Mouse (Mus musculus) yolk sac, embryonic 10.5 days (tissue): ENCODE measurements around the gene Zmiz2.
"Not testable (repeated sequence)": the region's sequence is repeated elsewhere in the genome, so short reads cannot be mapped to it uniquely, and the experiment has no call there.

Experiments
- DNase-seq: peaks from one replicate; pipeline ENCODE4 v3.0.0-alpha.2; 2017; ENCODE audit warnings: low spot score

The Zmiz2 gene

GRCm38 (mm10) chr11:6420283-6420703 lies 31.4 kb downstream of the Zmiz2 start:
- DNase-seq, result peak; percentile 39

- DNase-seq, result no peak
Observed at GRCm38 (mm10) chr11:6420722-6421350, 32.0 kb downstream of the Zmiz2 start.

DNA sequence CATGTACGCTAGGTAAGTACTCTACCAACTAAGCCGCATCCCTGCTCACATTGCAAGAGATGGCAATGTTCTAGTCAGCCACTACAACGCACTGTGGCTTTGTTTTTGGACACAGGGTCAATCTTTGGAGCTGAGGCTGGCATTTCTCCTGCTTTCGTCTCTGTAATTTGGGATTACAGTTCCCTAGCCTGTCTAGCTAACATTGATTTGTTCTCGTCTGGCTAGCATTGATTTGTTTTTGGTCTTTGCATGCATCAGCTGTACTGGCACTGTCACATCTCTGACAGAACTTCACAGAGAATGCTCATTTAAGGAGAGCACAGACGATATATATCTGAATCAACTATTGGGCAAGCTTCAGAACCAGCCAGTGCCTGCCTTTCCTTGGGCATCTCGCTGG lies 41.3 kb downstream of the Zmiz2 start:
- DNase-seq, result no peak

DNA sequence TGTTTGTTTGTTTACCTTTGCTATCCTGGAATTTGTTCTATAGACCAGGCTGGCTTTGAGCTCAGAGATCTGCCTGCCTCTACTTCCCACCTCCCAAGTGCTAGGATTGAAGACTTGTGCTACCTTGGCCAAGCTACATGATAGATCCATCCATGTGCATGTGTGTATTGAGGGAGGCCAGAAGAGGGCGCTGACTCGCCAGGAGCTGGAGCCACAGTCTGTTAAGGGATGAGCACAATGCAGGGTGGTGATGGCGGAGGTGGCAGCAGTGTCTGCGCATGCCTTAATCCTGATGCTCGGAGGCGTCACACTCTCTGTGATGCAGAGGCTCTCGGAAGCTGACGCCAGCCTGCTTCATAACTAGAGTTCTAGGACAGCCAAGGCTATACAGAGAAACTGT lies 47.6 kb downstream of the Zmiz2 start:
- no peak for DNase-seq

DNA sequence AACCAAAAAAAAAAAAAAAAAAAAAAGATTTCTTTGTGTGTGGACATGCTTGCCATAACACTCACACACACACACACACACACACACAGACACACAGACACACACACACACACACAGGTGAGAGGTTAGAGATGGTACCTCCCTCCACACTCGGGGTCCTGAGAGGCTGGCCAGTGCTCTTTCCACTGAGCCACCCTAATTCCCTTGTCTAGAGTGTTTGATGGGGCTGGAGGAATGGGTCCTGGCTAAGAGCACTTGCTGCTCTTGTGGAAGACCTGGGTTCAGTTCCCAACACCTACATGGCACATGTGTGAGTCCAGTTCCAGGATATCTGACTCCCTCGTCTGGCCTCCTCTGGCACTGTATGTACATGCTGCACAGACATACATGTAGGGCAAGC lies 48.8 kb downstream of the Zmiz2 start:
- no peak for DNase-seq

DNA sequence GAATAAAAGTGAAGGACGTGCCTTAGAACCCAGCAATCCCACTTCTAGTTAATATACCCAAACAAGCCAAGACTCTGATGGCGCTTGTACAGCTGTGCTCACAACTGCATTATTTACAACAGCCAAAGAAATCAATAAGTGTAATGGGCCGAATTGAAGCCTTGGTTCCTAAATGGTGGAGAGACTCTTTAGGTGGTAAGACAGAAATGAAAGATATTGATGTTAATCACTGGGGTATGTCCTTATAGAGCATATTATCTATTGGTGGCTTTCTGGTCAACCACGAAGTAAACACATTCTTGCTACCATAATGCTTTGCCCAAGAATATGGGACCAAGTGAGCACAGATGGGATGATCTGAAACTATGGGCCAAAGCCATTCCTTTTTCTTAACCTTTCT lies 51.3 kb downstream of the Zmiz2 start:
- no peak for DNase-seq

- DNase-seq, result no peak
Observed at GRCm38 (mm10) chr11:6442566-6442965, 53.7 kb downstream of the Zmiz2 start.

DNA sequence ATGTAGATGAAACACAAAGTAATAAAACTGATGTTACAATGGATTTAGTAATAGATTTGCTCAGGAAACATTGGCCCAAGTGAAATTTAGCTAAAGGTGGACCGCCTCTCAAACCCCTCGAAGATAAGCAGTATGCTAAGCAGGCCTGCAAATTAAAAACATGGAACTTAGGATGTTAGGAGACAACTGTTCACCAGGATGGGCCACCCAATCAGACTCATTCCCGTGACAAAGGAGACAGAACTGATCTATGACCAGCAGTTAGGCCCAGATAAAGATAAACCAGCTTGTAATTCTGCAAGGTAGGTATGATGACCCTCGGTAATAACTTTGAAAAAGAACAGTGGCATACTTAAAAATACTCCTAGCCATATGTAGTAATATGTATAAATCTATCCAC lies 54.2 kb downstream of the Zmiz2 start:
- no peak for DNase-seq

- no peak for DNase-seq
Observed at GRCm38 (mm10) chr11:6443727-6444076, 54.8 kb downstream of the Zmiz2 start.

GRCm38 (mm10) chr11:6444077-6444853 lies 55.4 kb downstream of the Zmiz2 start, which contains the start of gene H2afv:
Gene H2afv (minus strand): TSS chr11:6444443.
- DNase-seq, result peak; percentile 99

- DNase-seq, result no peak
Observed at GRCm38 (mm10) chr11:6445441-6445840, 56.6 kb downstream of the Zmiz2 start.

- DNase-seq, result no peak
Observed at GRCm38 (mm10) chr11:6445951-6446350, 57.1 kb downstream of the Zmiz2 start.

- DNase-seq, result no peak
Observed at GRCm38 (mm10) chr11:6447493-6447892, 58.6 kb downstream of the Zmiz2 start.

- not testable (repeated sequence) for DNase-seq
Observed at GRCm38 (mm10) chr11:6448155-6448554, 59.3 kb downstream of the Zmiz2 start.
